Mouse (Mus musculus) layer of hippocampus, adult 8-10 months (tissue): ENCODE results near the gene Pdxk. TPM values are rescaled to one million over a fixed set of nuclear protein-coding genes. Genes with fewer than 3 reads are reported as not detected.
"Not testable (repeated sequence)": the region's sequence is repeated elsewhere in the genome, so short reads cannot be mapped to it uniquely, and the experiment has no call there.

Source experiments
- DNase-seq, 2 experiments: peaks; one replicate each; pipeline ENCODE4 v3.0.0; 2022; ENCODE audit warnings: low spot score in 2 of 2
- total RNA-seq, 4 experiments: library from RNA; stranded (reverse); gene quantifications; 2 replicates each; pipeline ENCODE4 v1.2.4; 2022

Gene Pdxk
- 100 to 1,000 TPM in 2 of 4 experiments, 10 to 100 TPM in 2; 94.9 to 110 (median 101) TPM for total RNA-seq

DNA sequence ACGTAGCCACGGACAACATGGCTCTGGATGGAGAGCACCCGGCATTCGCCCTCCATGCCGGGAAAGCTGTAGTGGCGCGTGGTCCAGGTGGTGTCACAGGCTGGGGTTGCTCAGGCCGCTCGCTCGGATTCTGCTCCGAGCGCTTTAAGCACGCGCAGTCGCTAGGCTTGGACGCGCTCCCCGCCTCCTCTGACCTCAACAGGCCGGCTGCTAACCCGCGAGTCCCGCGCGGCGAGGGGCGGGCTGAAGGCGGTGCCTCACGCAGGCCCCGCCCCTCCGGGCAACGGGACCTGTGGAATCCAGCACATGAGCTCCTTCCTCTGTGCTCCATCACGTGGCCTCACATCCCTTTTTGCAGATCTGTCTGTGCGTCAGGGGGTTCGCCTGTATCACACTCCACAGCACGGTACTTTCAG is at the start of gene Pdxk:
Pdxk (minus strand) TSS at position 184 of the 416 bp plus-strand sequence.
- peak; percentile 95 for DNase-seq

DNA sequence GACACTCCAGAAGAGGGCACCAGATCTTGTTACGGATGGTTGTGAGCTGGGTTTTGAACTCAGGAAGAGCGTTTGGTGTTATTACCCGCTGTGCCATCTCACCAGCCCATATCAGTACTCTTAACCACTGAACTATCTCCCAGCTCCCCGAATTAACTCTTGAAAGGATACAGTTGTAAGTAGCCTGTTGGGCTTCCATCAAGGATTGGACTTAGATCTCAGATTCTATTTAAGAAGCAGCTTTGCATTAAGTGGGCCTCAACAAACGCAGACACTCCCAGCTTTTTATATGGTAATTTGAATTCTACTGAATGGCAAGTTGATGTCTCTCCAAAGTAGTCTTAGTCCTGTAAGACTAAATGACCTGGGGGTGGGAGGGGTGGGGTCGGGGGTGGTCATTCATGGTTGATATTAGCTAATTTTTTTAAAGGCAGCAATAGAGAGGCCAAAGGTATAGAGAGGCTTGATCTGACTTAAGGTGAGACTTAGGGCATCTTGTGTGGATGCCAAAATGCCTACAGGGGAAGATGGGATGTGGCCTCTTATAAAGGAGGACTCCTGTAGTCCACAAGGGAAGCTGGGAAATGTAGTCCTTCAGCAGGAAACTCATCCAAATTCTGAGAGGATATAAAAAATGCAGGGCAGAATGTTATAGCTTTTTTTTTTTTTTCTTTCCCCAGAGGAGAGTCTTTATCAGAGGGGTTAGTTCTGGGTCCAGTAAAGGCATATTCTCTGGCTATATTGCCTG is 38.4 kb upstream of the Pdxk start:
- DNase-seq, result no peak

DNA sequence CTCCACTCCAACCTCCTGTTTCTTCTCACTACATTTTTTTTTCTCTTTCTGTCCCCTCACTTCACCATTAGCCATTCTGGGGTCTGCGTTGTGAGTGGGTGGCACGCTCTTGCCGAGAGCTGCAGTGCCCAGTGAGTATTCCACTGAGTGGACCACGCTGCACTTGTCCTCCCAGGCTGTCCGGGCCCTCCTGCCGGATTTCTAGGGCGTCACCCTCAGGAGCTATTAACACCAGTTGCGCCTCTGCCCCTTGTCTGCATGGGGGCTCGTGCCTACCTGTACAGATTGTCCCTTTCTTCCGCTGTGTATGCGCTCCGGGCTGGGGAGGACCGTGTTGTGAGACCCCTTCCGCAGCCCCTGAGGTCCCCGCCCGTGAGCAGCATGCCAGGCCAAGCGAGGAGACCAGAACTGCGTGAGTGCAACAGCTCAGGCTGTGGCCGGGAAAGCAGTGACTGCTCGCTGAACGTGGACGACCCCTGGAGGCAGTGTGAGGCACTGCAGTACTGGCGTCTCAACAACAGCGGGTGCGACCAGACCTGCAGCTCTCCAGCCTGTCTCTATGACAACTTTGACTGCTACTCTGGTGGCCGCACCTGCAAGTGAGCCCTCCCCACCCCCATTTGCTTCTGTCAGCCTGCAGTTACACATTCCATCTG is 22.8 kb upstream of the Pdxk start:
- DNase-seq, result peak; percentile 70 to 85

DNA sequence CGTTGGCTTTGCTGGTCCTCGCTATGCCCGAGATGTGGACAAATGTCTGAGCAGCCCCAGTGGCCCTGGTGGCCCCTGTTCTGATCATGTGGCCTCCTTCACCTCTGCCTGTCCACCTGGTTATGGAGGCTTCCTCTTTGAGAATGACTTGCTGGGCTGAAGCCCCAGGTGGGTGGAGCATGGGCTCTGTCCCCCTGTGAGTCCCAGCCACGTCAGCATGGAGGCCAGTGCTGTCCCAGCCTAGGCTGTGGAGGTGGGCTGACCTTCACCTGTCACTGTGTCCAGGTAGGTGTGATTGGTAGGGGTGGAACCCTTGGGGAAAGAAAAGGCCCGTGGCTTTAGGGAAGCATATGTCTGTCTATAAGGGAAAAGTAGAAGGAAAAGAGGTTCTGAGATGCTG is 22.1 kb upstream of the Pdxk start:
- DNase-seq, result no peak

DNA sequence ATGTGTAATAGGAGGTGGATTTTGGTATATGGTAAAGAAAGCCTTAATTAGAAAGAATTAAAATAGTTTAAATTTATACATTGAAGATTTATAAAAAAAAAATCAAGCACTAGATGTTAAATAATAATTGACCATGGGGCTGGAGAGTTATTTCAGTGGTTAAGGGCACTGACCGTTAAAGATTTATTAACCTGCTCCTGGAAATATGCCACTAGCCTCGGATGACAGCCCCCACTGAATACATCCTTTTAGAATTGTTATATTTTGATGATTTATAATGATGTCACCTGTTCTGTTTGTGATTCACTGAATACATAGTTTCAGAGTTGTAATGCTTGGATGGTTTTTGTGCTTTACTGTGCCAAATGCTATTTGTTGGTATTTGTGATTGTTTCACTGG is 20.6 kb upstream of the Pdxk start:
- DNase-seq, result not testable (repeated sequence)

DNA sequence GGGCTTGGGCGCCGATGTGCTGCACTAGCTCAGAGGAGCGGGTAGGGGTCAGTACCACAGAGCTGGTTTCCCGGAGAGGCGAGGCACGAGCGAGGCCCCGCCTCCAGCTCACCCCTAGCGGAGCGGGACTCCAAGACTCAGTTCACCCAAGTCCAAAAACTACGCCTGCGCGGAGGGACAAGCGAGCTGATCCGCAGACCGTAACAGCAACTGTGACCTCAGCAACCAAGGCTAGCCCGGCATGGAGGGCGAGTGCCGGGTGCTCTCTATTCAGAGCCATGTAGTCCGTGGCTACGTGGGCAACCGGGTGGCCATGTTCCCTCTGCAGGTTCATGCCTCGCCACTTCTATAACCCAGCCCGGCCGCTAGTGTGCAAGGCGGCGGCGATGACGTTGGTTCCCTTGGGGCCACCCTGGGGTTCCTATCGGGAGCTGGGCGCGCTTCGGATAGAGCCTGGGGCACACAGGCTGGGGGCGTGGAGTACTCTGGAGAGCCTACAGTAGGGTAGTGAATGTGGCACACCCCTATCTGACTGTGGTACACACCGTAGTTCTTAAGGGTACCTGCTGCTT is 17.2 kb upstream of the Pdxk start:
- no peak for DNase-seq

DNA sequence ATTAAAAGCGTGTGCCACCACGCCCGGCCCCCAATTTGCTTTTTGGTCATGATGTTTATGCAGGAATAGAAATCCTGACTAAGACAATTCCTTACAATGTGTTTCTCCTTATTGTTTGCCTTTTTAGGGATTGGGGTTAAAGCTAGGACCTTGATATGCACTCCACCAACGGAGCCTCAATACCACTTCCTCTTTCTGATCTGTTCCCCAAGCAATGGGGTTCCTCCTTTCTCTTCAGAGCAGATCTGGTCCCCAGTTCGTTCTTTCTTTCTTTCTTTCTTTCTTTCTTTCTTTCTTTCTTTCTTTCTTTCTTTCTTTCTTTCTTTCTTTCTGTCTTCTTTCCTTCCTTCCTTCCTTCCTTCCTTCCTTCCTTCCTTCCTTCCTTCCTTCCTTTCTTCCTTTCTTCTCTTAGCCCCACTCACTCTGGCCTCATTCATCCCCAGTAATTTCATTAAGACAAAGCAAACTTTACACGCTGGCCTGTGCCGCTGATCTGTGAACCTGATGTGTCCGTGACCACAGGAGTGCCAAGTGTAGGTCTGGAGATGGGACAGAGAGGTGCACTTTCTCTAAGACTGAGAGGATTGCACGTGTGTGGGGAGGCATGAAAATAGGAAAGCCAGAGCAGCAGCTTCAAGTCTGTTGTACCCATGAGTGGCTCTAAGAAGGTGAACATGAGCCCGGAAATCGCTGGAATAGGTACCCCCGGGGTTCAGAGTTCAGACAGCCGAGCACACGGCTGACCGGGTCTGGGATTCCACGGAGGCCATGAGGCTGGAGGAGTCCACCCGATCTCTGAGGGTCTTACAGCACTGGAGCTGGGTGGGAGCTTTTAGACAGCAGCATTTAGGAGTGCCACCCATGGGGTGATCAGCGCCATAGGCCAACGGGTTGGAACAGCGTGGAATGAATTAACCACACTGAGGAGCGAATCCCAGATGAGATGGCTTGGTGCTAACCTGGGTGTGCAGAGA is 16.5 kb upstream of the Pdxk start:
- no peak for DNase-seq

DNA sequence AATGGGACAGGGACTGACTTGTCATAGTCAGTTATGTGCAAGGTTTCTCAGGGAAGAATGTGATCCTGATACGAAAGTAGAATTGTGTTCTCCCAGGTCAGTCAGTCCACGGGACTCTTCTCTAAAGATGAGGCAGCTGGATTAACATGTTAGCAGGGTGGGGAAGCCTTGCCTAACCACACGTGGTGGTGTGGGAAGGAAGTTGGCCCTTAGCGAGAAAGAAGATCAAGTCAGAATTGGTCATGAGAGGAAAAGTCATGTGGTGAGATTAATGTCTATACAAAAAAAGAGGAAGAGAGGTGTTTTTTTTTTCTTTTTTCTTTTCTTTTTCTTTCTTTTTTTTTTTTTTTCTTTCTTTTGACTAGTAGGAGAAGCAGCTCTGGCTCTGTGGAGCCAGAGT is 12.0 kb upstream of the Pdxk start:
- no peak for DNase-seq

DNA sequence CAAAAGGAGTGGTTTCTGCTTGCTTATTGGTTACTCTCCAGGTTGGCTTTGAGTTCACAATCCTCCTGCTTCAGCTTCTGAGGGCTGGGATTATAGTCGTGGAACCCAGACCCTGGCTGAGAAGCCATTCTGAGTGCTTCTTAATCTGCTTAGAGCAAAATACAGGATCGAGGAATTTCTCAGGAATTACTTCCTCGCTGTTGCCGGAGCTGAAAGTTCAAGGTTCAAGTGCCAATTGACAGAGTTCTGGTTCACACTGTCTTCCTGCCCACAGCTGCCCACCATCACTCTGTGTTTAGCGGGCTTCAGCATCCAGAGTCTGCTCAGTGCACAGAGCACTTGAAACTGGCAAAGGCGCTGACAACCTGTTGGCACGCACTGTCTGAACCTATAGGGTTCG is 10.0 kb upstream of the Pdxk start:
- no peak for DNase-seq

DNA sequence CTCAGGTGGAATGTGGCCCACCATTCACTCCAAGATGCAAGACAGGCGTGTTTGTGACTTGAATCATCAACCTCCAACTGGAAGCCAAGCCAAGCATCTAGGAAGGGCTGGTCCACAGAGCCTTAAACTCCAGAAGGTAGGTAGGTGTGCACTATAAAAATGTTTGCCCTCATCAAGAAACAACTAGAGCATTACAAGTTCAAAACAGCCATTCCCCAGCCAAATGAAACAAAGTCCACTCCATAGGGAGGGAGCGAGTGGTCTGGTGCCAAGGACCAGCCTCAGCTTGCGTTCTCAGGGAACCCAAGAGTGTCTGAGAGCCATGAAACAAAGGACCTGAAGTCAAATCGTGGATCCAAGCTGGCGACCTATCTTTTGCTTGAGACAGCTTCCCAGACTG is 8.7 kb upstream of the Pdxk start:
- no peak for DNase-seq

DNA sequence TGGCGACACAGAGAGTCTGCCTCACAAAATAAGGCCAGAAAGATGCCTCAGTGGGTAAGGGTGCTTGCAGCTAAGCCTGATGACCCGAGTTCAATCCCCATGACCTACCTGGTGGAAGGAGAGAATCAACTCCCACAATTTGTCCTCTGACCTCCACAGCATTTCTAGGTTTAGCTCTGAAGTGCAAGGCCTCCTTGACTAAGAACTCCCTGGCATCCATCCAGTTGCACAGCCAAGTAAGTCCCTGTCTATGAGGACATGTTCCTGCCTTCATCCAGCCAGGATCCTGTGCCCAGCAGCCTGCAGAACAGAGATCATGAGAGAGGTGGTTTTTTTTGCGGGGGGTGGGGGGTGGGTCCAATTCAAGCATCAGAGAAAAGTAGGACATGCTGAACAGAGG is 7.3 kb upstream of the Pdxk start:
- no peak for DNase-seq

DNA sequence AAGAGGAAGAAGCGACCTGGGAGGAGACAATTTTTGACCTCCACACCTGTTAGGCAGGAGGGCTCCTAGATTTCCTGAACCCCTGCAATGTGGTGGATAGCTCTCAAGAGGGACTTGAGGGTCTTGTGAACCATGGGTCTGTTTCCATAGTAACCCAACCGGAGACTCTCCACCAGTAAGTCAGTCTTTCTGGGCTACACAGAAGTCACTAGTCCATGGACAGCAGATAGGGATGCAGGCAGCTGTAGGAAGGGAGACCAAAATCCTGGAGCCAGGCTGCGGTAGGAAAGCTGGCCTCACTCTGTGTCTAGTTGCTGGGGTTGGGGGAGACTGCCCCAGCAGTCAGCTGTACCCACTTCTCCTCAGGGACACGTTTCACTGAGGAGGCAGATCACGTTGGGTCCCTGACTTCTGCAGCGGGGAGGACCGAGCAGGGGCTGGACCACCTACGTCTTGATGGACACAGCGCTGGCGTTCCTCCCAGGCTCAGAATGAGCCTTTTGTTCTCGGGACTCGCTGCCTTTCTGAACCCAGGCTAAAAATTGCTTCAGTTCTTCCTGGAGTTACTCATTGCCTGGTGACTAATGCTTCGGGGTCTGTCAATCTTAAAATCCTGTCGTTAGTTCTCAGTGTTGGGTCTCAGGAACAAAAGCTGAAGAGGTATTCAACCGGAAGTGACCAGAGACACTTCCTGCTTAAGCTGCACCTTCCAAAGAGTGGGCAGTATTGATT is 6.0 kb upstream of the Pdxk start:
- no peak for DNase-seq

DNA sequence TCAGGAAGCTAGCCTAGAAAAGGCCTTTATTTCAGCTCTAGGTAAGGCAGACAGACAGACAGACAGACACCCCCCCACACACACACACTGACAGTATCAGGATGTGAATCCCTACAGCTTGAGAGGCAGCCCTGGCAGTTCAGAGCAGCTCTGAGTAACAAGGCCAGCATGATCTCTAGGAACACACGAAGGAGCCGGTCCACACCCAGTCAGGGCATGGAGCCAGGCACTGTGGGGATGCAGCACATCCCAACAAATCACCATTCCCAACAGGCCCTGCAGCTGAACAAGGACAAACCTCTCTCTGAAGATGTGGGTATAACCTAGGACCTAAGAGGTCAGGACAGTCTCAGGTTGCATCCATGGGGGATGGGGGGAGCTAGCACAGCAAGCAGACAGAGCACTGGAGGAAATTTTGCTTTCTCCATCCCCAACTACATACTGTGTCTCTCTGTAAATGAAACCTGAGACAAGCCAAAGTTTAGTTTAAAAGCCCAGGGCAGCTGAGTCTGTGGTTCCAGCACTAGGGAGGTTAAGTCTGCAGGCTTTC is 3.1 kb upstream of the Pdxk start:
- DNase-seq, result no peak

DNA sequence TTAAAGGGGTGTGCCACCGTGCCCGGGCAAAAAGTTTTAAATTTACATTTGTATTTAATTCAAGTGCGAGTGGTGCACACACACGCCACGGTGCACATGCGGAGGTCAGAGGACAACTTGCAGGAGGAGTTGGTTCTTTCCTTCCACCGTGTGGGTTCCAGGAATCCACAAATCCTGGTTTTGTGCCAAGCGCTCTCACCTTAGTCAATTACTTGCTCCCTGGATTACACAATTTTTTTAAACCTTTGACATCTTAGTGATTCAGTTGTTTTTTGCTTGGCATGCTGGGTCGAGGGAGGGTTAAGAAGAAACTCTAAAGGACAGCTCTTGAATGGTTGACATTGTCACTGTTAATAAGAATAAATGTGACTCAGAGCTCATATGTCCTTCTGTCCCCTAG is 1.9 kb upstream of the Pdxk start:
- no peak for DNase-seq

DNA sequence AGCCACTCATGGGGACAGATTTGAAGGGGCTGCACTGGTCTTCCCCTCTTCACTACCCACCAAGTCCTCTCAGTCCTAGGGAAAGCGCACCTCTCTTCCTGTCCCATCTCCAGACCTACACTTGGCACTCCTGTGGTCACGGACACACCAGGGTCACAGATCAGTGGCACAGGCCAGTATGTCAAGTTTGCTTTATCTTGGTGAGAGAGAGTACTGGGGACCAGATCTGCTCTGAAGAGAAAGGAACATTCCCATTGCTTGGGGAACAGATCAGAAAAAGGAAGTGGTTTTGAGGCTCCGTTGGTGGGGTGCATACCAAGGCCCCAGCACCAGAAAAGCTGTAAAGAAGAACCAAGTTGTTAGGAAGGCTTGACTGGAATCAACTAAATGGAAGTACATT is 697 bp upstream of the Pdxk start:
- no peak for DNase-seq

DNA sequence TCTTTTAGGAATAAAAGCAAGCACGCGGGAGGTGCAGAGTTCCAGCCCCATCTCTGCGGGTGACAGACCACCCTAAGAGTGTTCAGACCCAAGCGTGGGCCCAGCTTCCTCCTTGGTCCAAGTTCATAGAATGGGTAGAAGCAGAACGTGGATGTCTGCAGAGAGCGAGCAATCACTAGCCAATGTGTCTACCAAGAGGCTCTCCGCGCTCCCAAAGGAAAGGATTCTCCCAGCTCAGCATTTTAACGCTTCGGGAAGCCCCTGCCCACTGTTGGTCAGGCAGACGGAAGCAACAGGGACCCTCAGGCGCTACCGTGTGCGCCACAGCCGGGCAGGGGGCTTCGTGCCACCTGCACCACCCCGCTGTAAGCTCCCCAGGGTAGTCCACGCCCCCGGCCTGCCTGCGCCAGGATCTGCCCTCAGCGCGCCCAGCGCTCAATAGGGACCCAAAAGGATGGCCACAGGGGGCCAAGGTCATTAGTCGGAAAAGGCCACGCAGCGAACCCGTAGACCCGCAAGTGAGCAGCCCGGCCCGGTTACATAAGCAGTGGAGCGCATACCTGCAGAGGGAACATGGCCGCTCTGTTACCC is 479 bp downstream of the Pdxk start:
- no peak for DNase-seq

DNA sequence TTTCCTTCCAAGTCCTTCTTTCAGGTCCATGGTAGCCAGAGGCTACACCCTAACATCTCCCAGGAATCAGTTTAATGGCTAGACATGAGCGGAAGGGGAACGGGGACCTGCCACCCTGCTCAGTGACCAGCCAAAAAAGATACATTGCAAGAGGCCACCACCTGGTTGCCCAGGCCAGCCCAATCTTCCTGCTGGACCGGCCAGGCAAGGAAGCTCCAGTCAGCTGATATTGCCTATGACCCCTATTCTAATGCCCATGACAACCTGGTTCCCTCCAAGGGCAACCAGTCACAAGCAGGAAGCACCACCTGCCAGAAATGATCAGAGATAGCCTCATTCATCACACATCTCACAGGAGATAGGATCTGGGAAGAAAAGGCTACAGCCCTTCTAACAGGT is 1.0 kb downstream of the Pdxk start:
- DNase-seq, result no peak

DNA sequence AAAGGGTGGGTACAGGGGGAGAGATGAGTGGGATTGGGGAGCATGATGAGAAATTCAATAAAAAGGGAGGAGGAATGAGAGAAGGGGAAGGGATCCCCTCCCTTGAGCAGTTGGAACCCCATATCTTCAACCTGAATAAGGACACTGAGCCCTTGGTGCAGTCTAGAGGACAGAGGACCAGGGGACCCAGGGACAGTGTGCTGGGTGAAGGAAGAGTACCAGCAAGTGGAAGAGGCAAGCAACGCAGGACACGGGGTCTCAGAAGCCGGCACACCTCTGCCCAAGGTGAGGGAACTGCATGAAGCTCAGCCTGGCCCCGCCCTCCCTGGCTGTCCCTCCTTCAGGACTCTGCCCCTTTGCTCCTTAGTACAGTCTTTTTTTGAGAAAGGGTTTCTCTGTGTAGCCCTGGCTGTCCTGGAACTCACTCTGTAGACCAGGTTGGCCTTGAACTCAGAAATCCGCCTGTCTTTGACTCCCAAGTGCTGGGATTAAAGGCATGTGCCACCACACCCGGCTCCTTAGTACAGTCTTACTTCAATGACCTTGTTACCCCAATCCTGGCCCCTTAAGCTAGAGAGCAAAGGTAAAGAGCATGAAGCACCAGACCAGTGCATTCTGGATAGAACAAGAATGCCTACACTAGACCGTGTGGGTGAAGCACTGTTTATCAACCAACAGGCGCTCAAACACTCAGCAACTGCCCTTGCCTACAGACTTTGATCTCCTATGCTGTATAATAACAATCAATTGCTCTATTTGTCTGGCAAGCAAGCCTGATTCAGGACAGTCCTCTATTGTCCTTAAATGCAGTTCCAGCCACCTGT is 1.6 kb downstream of the Pdxk start:
- DNase-seq, result no peak

DNA sequence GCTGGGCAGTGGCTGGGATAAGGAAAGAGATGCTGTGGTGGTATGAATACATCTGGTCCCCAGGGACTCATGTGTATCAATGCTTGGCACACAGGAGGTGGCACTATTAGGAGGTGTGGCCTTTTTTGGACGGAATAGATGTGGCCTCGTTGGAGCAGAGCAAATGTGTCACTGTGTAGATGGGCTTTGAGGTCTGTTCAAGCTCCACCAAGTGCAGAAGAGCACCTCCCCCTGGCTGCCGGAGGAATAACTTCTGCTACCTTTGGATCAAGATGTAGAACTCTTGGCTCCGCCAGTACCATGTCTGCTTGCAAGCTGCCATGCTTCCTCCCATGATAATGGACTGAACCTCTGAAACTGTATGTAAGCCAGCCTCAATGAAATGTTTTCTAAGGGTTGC is 3.0 kb downstream of the Pdxk start:
- no peak for DNase-seq
